Mouse (Mus musculus) T-cell, adult 66 days (primary cell): ENCODE measurements around the gene 9930111J21Rik1. TPM values are rescaled to one million over a fixed set of nuclear protein-coding genes. Genes with fewer than 3 reads are reported as not detected.

Experiments used
- total RNA-seq, 2 experiments: library from RNA; stranded (reverse); gene quantifications; 3 replicates in 1 of 2; 4 replicates in 1 of 2; pipeline ENCODE4 v1.2.4; 2023

The 9930111J21Rik1 gene
- 10 to 100 TPM; 71.1 to 76.5 TPM for total RNA-seq

GRCm38 (mm10) chr11:48979251-48979650, at the start of gene 9930111J21Rik1:
9930111J21Rik1 (minus strand) TSS chr11:48979398.

GRCm38 (mm10) chr11:48994018-48994417, 14.8 kb upstream of the 9930111J21Rik1 start, which contains the start of gene Tgtp1:
Tgtp1 (minus strand) TSS chr11:48994172.

GRCm38 (mm10) chr11:48991740-48992520, 12.7 kb upstream of the 9930111J21Rik1 start, which contains the start of gene Gm12185:
Gm12185 (minus strand) TSS chr11:48992226.

GRCm38 (mm10) chr11:48978240-48978939, 808 bp downstream of the 9930111J21Rik1 start, which contains the start of gene Olfr56:
Olfr56 (plus strand) TSS chr11:48978889.

GRCm38 (mm10) chr11:48946090-48946489, 33.1 kb downstream of the 9930111J21Rik1 start, which contains the start of gene Psme2b:
Psme2b (minus strand) TSS chr11:48946190.

GRCm38 (mm10) chr11:48902021-48902420, 77.2 kb downstream of the 9930111J21Rik1 start, which contains the start of gene Gm5431:
Gm5431 (minus strand) TSS chr11:48902214.

Other genes starting within 250 kb of the 9930111J21Rik1 start
- 1,000 to 10,000 TPM; 2,114 to 2,159 TPM for gene Rack1, start 179.1 kb downstream of the 9930111J21Rik1 start, total RNA-seq
- gene Trim41, start 162.0 kb downstream of the 9930111J21Rik1 start, total RNA-seq, result 10 to 100 TPM; 37.3 to 42.7 TPM
- gene Trim7, start 153.3 kb downstream of the 9930111J21Rik1 start, total RNA-seq, result under 1 TPM; 0.30 to 0.58 TPM
- 1 to 10 TPM in 1 of 2 experiments, under 1 TPM in 1; 0.62 to 1.0 TPM for gene Gm12184, start 152.7 kb downstream of the 9930111J21Rik1 start, total RNA-seq
- 10 to 100 TPM; 65.2 to 84.0 TPM for gene Irgm1, start 107.7 kb downstream of the 9930111J21Rik1 start, total RNA-seq
- 10 to 100 TPM; 24.2 to 24.6 TPM for gene Gm5431, start 77.2 kb downstream of the 9930111J21Rik1 start, total RNA-seq
- gene Psme2b, start 33.2 kb downstream of the 9930111J21Rik1 start, total RNA-seq, result 10 to 100 TPM; 45.9 to 57.5 TPM
- gene Olfr56, start 509 bp downstream of the 9930111J21Rik1 start, total RNA-seq, result 1 to 10 TPM; 1.5 to 2.0 TPM
- 10 to 100 TPM; 65.7 to 68.5 TPM for gene Gm12185, start 12.8 kb upstream of the 9930111J21Rik1 start, total RNA-seq
- 100 to 1,000 TPM in 1 of 2 experiments, 10 to 100 TPM in 1; 79.4 to 106 TPM for gene Tgtp1, start 14.8 kb upstream of the 9930111J21Rik1 start, total RNA-seq
- gene 9930111J21Rik2, start 71.8 kb upstream of the 9930111J21Rik1 start, total RNA-seq, result 10 to 100 TPM; 88.2 to 95.5 TPM
- 10 to 100 TPM; 52.8 to 79.9 TPM for gene Tgtp2, start 84.8 kb upstream of the 9930111J21Rik1 start, total RNA-seq
- 100 to 1,000 TPM; 148 to 178 TPM for gene Ifi47, start 97.2 kb upstream of the 9930111J21Rik1 start, total RNA-seq
- gene Olfr1396, start 135.5 kb upstream of the 9930111J21Rik1 start, total RNA-seq, result not detected
- not detected for gene Olfr1395, start 162.9 kb upstream of the 9930111J21Rik1 start, total RNA-seq
- not detected for gene Olfr1394, start 175.0 kb upstream of the 9930111J21Rik1 start, total RNA-seq
- gene Btnl9, start 207.8 kb upstream of the 9930111J21Rik1 start, total RNA-seq, result under 1 TPM in 1 of 2 experiments, not detected in 1; 0.32 TPM
- gene Zfp62, start 223.9 kb upstream of the 9930111J21Rik1 start, total RNA-seq, result 100 to 1,000 TPM in 1 of 2 experiments, 10 to 100 TPM in 1; 99.5 to 102 TPM